Mouse (Mus musculus) liver, embryonic 14.5 days (tissue): ENCODE measurements around the gene Gsn.

Experiments used
- CTCF ChIP-seq: IDR thresholded peaks from 2 replicates; pipeline ENCODE4 v1.5.1; 2016; ENCODE audit warnings: antibody characterized with exemption, low read depth, control low read depth
- EP300 ChIP-seq: IDR thresholded peaks from 2 replicates; pipeline ENCODE4 v1.6.1; 2016; ENCODE audit warnings: antibody characterized with exemption, low read depth

DNA sequence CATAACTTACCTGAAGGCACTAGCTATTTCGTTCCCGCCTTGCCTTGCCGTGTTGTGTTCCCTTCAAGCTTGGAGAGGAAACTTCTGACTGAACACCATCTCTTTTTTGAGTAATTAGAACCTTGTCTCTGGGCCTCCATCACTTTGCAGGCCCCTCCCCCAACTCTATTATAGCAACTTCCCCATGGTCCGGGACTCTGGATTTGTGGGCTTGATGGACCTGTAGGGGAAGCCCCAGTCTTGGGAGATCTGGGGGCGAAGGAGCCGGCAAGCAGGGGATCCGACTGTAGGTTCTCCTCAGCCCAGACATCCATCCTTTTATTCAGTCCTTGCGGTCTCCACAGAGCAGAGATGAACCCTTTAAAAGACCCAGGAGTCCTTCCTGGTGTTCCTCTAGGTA is 752 bp downstream of the Gsn start:
- TF ChIP-seq CTCF (no peak), EP300 (no peak)
